Mouse (Mus musculus) adrenal gland (tissue): ENCODE measurements at regions not wholly inside any gene's neighbourhood (a gene's known extent, or its start where the extent isn't known, plus 50 kb on each side); places are given as distances from the start of the nearest gene placed in this dataset.

ENCODE experiments used
- intact Hi-C: fragments of 180-260 bp; cut with DNase I; formaldehyde crosslinking; loops from one replicate; pipeline ENCODE4 v1.15.1; 2025

DNA sequence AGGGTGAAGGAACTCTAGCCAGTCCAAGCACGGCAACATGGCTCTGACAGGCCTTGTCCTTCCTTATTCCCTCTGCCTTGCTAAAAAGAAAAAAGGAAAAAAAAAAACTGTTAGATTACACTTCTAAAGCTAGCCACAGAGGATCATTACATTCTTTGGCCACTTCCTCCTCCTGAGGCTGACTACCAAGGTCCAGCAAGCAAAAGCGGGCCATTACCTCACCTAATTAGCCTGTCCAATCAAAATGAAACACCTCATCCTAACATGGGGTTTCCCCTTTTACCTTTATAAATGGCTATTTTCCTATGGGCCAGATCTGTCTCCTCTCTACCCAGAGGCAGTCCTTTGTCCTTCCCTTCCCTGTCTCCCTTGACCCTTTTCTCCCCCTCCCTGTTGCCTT is 102.2 kb downstream of the Pih1h3b start:
- intact Hi-C loops = no loop called here

GRCm38 (mm10) chrX:140165966-140166365 is 103.3 kb downstream of the Pih1h3b start:
- intact Hi-C loops = no loop called here

GRCm38 (mm10) chrX:140179850-140180249 is 117.2 kb downstream of the Pih1h3b start:
- intact Hi-C loops = loop anchor here (5.0 kb wide), 1 partner anchor 248 kb away; no protein-coding TSS in a partner anchor

DNA sequence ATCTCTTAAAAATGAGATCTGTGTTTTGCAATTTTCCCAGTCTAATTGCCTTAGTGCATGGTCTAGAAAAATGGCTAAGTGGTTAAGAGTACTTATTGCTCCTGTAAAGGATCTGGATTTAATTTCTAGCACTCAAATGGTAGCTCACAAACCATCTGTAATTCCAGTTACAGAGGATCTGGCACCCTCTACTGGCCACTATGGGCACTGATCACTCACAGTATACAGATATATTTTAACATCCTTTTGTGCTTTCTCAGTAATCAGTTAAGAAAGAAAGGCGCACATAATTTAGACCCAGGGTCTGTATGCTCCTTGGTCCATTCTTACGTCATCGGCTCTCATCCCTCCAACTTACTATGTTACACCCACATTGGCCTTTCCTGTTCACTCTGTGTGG is 120.3 kb downstream of the Pih1h3b start:
- intact Hi-C loops = loop anchor here (5.0 kb wide), 1 partner anchor 251 kb away; no protein-coding TSS in a partner anchor

- intact Hi-C loops = no loop called here
Observed at GRCm38 (mm10) chrX:140203676-140204075, 138.4 kb upstream of the Frmpd3 start.

GRCm38 (mm10) chrX:140208791-140209190 is 133.3 kb upstream of the Frmpd3 start:
- intact Hi-C loops = no loop called here

GRCm38 (mm10) chrX:140212644-140213361 is 129.3 kb upstream of the Frmpd3 start:
- intact Hi-C loops = no loop called here

GRCm38 (mm10) chrX:140214198-140214849 is 127.7 kb upstream of the Frmpd3 start:
- intact Hi-C loops = no loop called here

DNA sequence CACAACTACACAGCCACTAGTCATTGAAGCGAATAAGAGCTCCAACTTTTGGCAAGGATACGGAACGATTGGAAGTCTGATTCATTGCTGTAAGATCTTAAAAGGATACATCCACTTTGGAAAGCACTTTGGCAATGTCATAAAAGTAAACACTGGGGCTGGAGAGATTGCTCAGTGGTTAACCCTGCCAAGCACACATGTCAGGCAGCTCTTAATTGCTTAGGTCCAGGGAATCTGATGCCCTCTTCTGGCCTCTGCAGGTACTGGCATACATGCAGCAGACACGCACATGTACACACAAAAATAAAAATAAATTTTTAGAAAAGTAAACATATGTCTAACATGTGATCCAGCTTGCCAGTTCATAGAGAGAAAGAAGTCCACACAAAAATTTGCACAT is 86.3 kb upstream of the Frmpd3 start:
- intact Hi-C loops = no loop called here

DNA sequence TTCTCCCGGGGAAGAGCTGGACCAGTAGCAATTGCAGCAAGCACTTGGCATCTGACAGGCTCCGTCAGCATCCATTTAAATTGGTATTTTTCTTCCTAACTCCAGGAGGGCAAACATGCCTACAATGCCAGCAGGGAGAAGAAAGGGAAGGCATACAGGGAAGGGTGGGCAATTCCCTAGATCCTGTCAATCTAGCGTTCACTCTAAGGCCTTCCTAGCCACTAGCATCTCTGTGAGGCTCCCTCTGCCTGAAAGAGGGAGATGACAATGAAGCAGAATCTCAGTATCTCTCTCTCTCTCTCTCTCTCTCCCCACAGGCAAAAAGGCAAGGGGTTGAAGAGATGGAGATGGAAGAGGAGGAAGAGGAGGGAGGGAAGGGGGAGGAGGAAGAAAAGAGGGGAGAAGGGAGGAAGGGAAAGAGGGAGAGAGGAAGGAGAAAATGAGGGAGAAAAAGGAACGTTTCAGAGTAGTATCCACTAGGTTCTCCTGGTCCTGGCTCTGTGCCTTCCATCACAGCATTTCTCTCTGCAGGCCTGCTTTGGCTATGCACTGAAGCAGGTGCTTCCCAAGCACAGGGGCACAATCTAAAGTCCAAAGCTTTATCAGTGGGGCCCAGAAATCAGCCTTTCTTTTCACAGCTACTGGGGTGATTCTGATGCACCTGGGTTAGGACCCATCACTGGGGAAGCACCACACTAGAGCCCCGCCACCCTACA is 72.2 kb upstream of the Frmpd3 start:
- intact Hi-C loops = no loop called here

DNA sequence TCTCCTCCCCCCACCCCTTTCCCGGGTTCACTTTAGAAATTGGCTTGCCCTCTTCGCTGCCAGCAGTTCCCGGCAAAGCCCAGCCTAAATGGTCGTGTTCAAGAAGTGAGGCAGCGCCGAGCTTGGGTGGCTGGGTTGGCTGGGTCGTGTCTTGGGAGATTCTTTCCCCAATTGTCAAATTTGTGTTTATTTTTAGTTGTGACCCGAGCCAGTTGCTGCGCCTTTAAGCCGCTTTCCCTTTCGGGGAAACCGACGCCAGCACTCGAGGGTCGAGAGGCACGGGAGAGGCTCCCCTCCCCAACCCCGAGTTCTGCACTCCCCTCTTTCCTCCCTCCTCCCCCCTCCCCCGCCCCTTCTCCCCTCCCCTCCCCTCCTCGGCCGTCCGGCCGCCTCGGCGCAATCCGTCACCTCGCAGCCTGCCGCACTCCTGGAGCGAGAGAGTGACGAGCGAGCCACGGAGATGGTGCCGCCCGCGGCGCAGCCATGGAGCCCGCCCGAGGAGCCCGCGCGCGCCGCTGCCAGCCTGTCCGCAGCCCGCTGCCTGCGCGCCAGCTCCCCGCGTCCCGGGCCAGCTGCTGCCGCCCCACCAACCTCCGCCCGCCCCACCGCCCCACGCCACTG is 64.6 kb upstream of the Frmpd3 start:
- intact Hi-C loops = no loop called here

DNA sequence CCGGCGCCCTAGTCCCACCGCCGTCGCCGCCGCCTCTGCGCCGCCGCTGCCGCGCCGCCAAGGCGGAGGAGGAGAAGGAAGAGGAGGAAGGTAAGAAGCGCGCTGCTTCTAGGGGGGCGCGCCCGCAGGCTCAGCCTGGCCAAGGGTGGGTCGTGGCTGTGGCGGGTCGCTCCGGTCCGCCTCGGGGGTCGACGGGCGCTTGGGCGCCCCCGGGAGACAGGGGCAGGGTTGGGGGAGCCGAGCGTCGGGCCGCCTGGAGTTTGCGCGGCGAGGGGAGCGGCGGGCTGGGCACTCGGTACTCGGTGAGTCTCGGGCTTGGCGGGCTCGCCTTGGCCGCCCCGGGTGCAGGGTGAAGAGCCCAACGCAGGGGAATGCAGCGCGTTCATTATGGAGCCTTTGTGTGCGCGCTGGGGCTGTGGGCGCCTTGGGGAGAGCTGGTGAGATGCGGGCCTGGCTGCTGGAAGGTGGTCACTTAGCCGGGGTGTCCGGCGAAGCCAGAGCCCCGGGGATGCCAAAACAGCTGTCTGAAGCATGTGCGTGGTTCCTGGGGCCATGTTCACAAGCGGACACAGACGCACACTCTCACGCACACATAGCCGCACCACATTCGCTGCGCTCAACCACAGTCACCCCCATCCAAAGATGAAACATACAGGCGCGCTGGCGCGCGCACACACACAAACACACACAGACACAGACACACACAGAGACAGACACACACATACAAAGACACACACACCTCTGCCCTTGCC is 63.9 kb upstream of the Frmpd3 start:
- intact Hi-C loops = no loop called here

DNA sequence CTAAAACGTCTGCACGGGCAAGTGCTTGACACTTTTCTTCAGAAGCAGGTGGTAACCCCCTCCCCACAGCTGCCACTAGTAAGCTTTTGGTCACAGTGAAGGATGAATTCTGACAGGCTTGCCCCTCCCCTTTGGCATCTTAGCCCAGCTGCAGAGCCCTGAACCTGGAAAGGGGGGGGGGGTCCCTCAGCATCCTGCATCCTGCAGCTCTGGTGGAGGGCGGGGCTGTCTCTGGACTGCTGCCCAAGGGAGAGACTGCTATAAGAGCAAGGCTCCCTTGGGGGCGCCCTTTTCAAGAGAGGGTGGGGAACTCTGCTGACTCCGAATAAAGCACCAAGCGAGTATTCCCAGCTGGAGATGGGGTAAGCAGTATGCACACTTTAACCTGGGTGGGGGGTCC is 62.8 kb upstream of the Frmpd3 start:
- intact Hi-C loops = no loop called here

DNA sequence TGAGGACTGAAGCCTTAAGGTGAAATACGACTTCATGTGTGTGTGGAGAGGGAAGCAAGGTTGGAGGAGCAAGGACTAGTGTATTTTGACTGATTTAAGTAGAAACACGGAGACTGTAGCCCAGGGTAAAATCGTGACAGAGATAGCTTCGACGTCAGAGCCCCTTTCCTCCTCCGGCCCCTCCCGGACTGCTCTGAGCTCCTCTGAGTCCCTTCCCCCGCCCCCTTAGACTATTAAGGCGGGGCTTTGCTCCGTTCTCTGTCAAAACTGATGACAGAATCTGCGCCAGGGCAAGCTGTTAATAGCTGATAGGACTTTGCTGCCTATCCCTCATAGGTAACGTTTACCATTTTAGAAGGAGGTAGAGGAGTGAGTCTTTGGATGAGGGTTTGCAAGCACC is 62.0 kb upstream of the Frmpd3 start:
- intact Hi-C loops = no loop called here
